Mouse (Mus musculus) heart, embryonic 15.5 days (tissue): ENCODE data around the gene Platr17. TPM values are rescaled to one million over a fixed set of nuclear protein-coding genes. Genes with fewer than 3 reads are reported as not detected.
"Not testable (repeated sequence)": the region's sequence is repeated elsewhere in the genome, so short reads cannot be mapped to it uniquely, and the experiment has no call there.

Source experiments
- ATAC-seq: fragments of 200-750 bp; cut with Nextera tagmentation; replicated peaks from 2 replicates; pipeline ENCODE4 v1.8.0; 2017; ENCODE audit warnings: low read depth, moderate TSS enrichment; ENCODE audit not compliant: insufficient number of reproducible peaks, insufficient read depth, low FRiP score
- H3K27ac ChIP-seq: fragments of 300-500 bp; sonication (generic); 2 replicates; pipeline ENCODE4 v1.5.1; 2015; ENCODE audit warnings: mild to moderate bottlenecking, inconsistent platforms
- H3K27me3 ChIP-seq: fragments of 300-500 bp; sonication (generic); 2 replicates; pipeline ENCODE4 v1.6.1; 2015; ENCODE audit warnings: inconsistent platforms
- H3K36me3 ChIP-seq: fragments of 300-500 bp; sonication (generic); 2 replicates; pipeline ENCODE4 v1.6.1; 2015; ENCODE audit warnings: mild to moderate bottlenecking, inconsistent platforms
- H3K4me1 ChIP-seq: fragments of 300-500 bp; sonication (generic); replicated peaks from 2 replicates; pipeline ENCODE4 v1.6.1; 2015; ENCODE audit warnings: inconsistent platforms
- H3K4me2 ChIP-seq: fragments of 300-500 bp; sonication (generic); 2 replicates; pipeline ENCODE4 v1.6.1; 2015; ENCODE audit warnings: inconsistent platforms, mild to moderate bottlenecking, moderate library complexity
- H3K4me3 ChIP-seq: fragments of 300-500 bp; sonication (generic); 2 replicates; pipeline ENCODE4 v1.5.1; 2015; ENCODE audit warnings: mild to moderate bottlenecking, inconsistent platforms
- H3K9ac ChIP-seq: fragments of 300-500 bp; sonication (generic); 2 replicates; pipeline ENCODE4 v1.6.1; 2015; ENCODE audit warnings: mild to moderate bottlenecking, inconsistent platforms
- H3K9me3 ChIP-seq: fragments of 300-500 bp; sonication (generic); replicated peaks from 2 replicates; pipeline ENCODE4 v1.6.1; 2016; ENCODE audit warnings: inconsistent platforms
- WGBS: fragments of 180-500 bp; shearing (Covaris S2); methylation state at CpG from one replicate; pipeline ENCODE4 v1.1.7; 2015; ENCODE audit warnings: mixed read lengths; 5-methylcytosine and 5-hydroxymethylcytosine counted together
- polyA plus RNA-seq: library from polyadenylated mRNA; unstranded; fragments of >200 nt; fragmentation: Nextera tagmentation; extraction: Ambion mirVana; gene quantifications from 2 replicates; pipeline ENCODE4 v1.2.1, GENCODE M21; 2015

Gene Platr17
- polyA plus RNA-seq, result 0.18 TPM in 1 of 2 replicates, not detected in the other

GRCm38 (mm10) chr17:33904835-33905234 lies at the start of gene Platr17:
Gene Platr17 (plus strand): TSS chr17:33905135.
- WGBS, result 37% methylated on average over 2 of the region's 4 CpGs

GRCm38 (mm10) chr17:33857816-33858215 lies 47.1 kb upstream of the Platr17 start:
- 76% methylated on average over 4 of the region's 4 CpGs for WGBS
- Histone ChIP-seq H3K36me3 (no peaks in the 10 kb centered on the region), H3K4me3 (no peak overlapping the region), H3K9me3 (no peaks in the 10 kb centered on the region; the same call in 1 of the 2 replicates), H3K4me1 (no peaks in the 10 kb centered on the region), H3K9ac (no peak overlapping the region), H3K27me3 (no peaks in the 10 kb centered on the region), H3K27ac (no peak overlapping the region), H3K4me2 (no peak overlapping the region)
- no peak for ATAC-seq

More at GRCm38 (mm10) chr17:33904835-33905234, at the start of gene Platr17:
- not testable (repeated sequence) for H3K9ac ChIP-seq, H3K4me3 ChIP-seq, H3K27ac ChIP-seq, H3K4me2 ChIP-seq, H3K27me3 ChIP-seq, ATAC-seq, H3K9me3 ChIP-seq, H3K36me3 ChIP-seq
- peaks cover 14% of the 10 kb centered on the region for H3K4me1 ChIP-seq

DNA sequence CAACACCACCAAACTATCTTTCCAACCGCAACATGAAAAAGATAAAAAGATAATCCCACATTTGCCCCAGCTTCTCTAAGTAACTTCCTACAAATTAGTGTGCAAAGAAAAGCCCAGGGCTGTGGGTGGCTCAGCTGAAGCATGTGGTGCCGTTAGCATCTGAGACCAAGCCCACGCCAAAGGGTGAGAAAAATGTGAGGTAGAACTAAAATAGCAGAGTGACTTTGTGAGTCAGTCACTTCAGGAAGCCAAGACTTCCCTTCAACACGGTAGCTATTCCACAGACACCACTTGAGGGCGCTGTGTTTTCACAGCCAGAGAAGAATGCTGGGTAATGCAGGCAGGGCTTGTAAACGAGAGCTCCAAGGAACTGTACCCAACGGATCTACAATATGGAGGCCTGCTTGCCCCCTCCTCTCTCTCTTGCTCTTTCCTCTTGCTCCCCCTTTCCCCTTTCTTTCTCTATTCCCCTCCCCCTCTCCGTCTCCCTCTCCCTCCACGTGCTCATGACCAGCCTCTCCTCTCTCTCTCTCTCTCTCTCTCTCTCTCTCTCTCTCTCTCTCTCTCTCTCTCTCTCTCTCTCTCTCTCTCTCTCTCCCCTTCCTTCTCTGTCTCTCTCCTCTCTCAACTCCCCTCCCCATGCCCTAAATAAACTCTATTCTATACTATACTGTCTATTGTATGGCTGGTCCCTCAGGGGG lies 39.5 kb upstream of the Platr17 start:
- H3K4me2 ChIP-seq, result no peak overlapping the region
- WGBS, result 27% methylated on average over 9 of the region's 9 CpGs
- no peak overlapping the region for H3K9ac ChIP-seq
- H3K27me3 ChIP-seq, result no peaks in the 10 kb centered on the region
- H3K4me1 ChIP-seq, result peaks cover 4% of the 10 kb centered on the region; the same call in 1 of the 2 replicates
- no peaks in the 10 kb centered on the region for H3K36me3 ChIP-seq
- 0 out of 2 replicates have a peak, but pooled peaks have one; percentile 22 for ATAC-seq
- H3K27ac ChIP-seq, result no peak overlapping the region
- no peaks in the 10 kb centered on the region for H3K9me3 ChIP-seq
- H3K4me3 ChIP-seq, result no peak overlapping the region

DNA sequence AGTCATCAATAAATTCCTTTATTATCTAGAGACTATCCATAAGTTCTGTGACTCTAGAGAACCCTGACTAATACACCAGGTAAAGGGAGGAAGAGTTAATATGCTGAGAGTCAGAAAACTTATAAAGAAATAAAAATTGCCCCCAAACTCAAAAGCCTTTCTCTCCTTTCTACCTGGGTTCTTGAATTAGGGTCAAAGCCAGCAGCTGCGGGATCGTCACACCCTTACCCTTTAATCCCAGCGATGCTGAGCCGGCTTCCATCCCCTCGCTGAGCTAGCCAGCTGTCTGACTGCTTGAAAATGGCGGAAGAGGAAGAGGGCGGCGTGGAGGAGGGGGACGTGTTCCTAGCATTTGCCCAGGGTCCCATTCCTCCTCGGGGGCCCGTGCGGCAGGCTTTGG lies 31.4 kb upstream of the Platr17 start, which contains the start of gene Gm7029:
TSS of gene Gm7029 (plus strand) at position 301 of the 400 bp plus-strand sequence.
- not testable (repeated sequence) for H3K27me3 ChIP-seq, ATAC-seq, H3K4me2 ChIP-seq, H3K27ac ChIP-seq, H3K9ac ChIP-seq, H3K4me3 ChIP-seq, H3K4me1 ChIP-seq, H3K9me3 ChIP-seq
- 71% methylated on average over 3 of the region's 12 CpGs for WGBS
- peaks cover 19% of the 10 kb centered on the region; the same call in 1 of the 2 replicates for H3K36me3 ChIP-seq

DNA sequence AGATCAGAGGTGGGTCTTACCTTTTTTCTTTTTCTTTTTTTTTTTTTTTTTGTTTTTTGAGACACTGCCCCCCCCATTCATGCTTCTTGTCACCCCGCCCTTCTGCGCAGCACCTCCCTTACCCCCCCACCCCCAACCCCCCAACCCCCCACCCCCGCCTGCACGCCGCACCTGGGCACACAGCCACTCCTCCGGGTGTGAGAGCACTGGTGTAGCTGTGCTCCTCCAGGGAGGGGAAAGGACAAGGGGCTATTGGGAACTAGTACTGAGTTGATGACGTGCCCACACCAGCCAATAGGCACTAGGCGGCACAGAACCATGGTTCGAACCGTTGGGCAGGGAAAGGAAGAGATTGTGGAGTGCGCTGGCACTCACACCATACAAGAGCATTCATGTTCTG lies 30.5 kb upstream of the Platr17 start:
- Histone ChIP-seq H3K4me2 (no peak overlapping the region), H3K9ac (no peak overlapping the region), H3K4me3 (no peak overlapping the region), H3K36me3 (peaks cover 19% of the 10 kb centered on the region; the same call in 1 of the 2 replicates), H3K27me3 (no peaks in the 10 kb centered on the region), H3K9me3 (no peaks in the 10 kb centered on the region), H3K4me1 (no peaks in the 10 kb centered on the region), H3K27ac (no peak overlapping the region)
- WGBS, result 83% methylated on average over 6 of the region's 11 CpGs
- ATAC-seq, result no peak

GRCm38 (mm10) chr17:33875797-33876196 lies 29.1 kb upstream of the Platr17 start:
- H3K36me3 ChIP-seq, result peaks cover 23% of the 10 kb centered on the region; the same call in 1 of the 2 replicates
- not testable (repeated sequence) for H3K9ac ChIP-seq, H3K27me3 ChIP-seq, H3K9me3 ChIP-seq, ATAC-seq, H3K4me3 ChIP-seq, H3K27ac ChIP-seq, H3K4me2 ChIP-seq, H3K4me1 ChIP-seq
- WGBS, result 78% methylated on average over 5 of the region's 5 CpGs

- Histone ChIP-seq H3K36me3 (peaks cover 23% of the 10 kb centered on the region; the same call in 1 of the 2 replicates), H3K4me1 (peaks cover 15% of the 10 kb centered on the region)
- H3K27me3 ChIP-seq, H3K27ac ChIP-seq, H3K4me3 ChIP-seq, ATAC-seq, H3K4me2 ChIP-seq, H3K9me3 ChIP-seq, H3K9ac ChIP-seq: not testable (repeated sequence)
- WGBS, result 92% methylated on average over 10 of the region's 11 CpGs
These were observed 20.6 kb upstream of the Platr17 start for GRCm38 (mm10) chr17:33884320-33884719.

- H3K27me3 ChIP-seq, H3K9me3 ChIP-seq, ATAC-seq, H3K9ac ChIP-seq, H3K36me3 ChIP-seq, H3K27ac ChIP-seq, H3K4me3 ChIP-seq, H3K4me2 ChIP-seq: not testable (repeated sequence)
- 33% methylated on average over 2 of the region's 2 CpGs for WGBS
- H3K4me1 ChIP-seq, result peaks cover 16% of the 10 kb centered on the region
These were observed 17.1 kb upstream of the Platr17 start for GRCm38 (mm10) chr17:33887802-33888201.

DNA sequence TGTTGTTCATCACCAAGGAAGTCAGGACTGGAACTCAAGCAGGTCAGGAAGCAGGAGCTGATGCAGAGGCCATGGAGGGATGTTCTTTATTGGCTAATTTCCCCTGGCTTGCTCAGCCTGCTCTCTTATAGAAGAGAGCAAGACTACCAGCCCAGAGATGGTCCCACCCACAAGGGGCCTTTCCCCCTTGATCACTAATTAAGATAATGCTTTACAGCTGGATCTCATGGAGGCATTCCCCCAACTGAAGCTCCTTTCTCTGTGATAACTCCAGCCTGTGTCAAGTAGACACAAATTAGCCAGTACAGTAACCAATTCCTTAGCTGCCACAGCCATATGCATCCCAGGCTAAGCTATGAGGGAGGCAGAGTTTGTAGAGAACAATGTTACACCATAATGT lies 16.7 kb upstream of the Platr17 start:
- H3K9ac ChIP-seq, H3K9me3 ChIP-seq, H3K27me3 ChIP-seq, H3K36me3 ChIP-seq, ATAC-seq, H3K27ac ChIP-seq, H3K4me3 ChIP-seq: not testable (repeated sequence)
- Histone ChIP-seq H3K4me1 (peaks cover 16% of the 10 kb centered on the region), H3K4me2 (peak overlapping the region; percentile 72; the same call in 1 of the 2 replicates)

GRCm38 (mm10) chr17:33889941-33890532 lies 14.9 kb upstream of the Platr17 start:
- WGBS, result 0% methylated on average over 38 of the region's 44 CpGs
- ATAC-seq, H3K36me3 ChIP-seq, H3K9me3 ChIP-seq, H3K27me3 ChIP-seq: not testable (repeated sequence)
- H3K4me2 ChIP-seq, result peak overlapping the region; percentile 72
- H3K9ac ChIP-seq, result peak overlapping the region; percentile 66
- H3K4me3 ChIP-seq, result peak overlapping the region; percentile 72
- H3K27ac ChIP-seq, result peak overlapping the region; percentile 58
- peaks cover 16% of the 10 kb centered on the region for H3K4me1 ChIP-seq

- peak within 1 kb of the TSS; percentile 72 for H3K4me2 ChIP-seq
- peak within 1 kb of the TSS; percentile 58 for H3K27ac ChIP-seq
- peak within 1 kb of the TSS; percentile 72 for H3K4me3 ChIP-seq
- H3K4me1 ChIP-seq, result peaks cover 16% of the 10 kb centered on the region
- no peaks in the 10 kb centered on the region for H3K27me3 ChIP-seq
- WGBS, result under 1% methylated on average over 49 of the region's 49 CpGs
- H3K9me3 ChIP-seq, result no peaks in the 10 kb centered on the region
- peak within 1 kb of the TSS; percentile 66 for H3K9ac ChIP-seq
- peaks cover 4% of the 10 kb centered on the region; the same call in 1 of the 2 replicates for H3K36me3 ChIP-seq
- ATAC-seq, result peak; percentile 99
These were observed 14.3 kb upstream of the Platr17 start, which contains the start of gene Kifc1 for GRCm38 (mm10) chr17:33890533-33891059. Gene Kifc1 (minus strand): TSS chr17:33890661.
